Mouse (Mus musculus) forebrain, postnatal 0 days (tissue): ENCODE data around the gene Ccdc7a. TPM values are rescaled to one million over a fixed set of nuclear protein-coding genes. Genes with fewer than 3 reads are reported as not detected.

Experiments
- ATAC-seq: fragments of 200-750 bp; cut with Nextera tagmentation; 2 replicates; pipeline ENCODE4 v1.8.0; 2017; ENCODE audit warnings: mild to moderate bottlenecking, moderate library complexity
- DNase-seq: peaks from one replicate; pipeline ENCODE4 v3.0.0-alpha.2; 2015
- H3K27ac ChIP-seq: fragments of 300-500 bp; sonication (generic); 2 replicates; pipeline ENCODE4 v1.5.1; 2014; ENCODE audit warnings: low read depth, mild to moderate bottlenecking, antibody characterized with exemption, low read length, moderate library complexity, mixed read lengths
- H3K27me3 ChIP-seq: fragments of 300-500 bp; sonication (generic); 2 replicates; pipeline ENCODE4 v1.6.1; 2014; ENCODE audit warnings: mild to moderate bottlenecking, low read length, mixed read lengths; ENCODE audit not compliant: insufficient read depth
- H3K36me3 ChIP-seq: fragments of 300-500 bp; sonication (generic); 2 replicates; pipeline ENCODE4 v1.6.1; 2014; ENCODE audit warnings: mild to moderate bottlenecking, moderate library complexity; ENCODE audit not compliant: insufficient read depth
- H3K4me1 ChIP-seq: fragments of 300-500 bp; sonication (generic); 2 replicates; pipeline ENCODE4 v1.6.1; 2014; ENCODE audit warnings: antibody characterized with exemption; ENCODE audit not compliant: insufficient read depth
- H3K4me2 ChIP-seq: fragments of 300-500 bp; sonication (generic); 2 replicates; pipeline ENCODE4 v1.6.1; 2014; ENCODE audit warnings: low read depth, mild to moderate bottlenecking, moderate library complexity
- H3K4me3 ChIP-seq: fragments of 300-500 bp; sonication (generic); 2 replicates; pipeline ENCODE4 v1.5.1; 2014; ENCODE audit warnings: low read depth, low read length, mixed read lengths
- H3K9ac ChIP-seq: fragments of 300-500 bp; sonication (generic); 2 replicates; pipeline ENCODE4 v1.6.1; 2014; ENCODE audit warnings: mild to moderate bottlenecking
- H3K9me3 ChIP-seq: fragments of 300-500 bp; sonication (generic); 2 replicates; pipeline ENCODE4 v1.6.1; 2016; ENCODE audit warnings: low read length
- CTCF ChIP-seq: sonication (generic); IDR thresholded peaks from 2 replicates; pipeline ENCODE4 v1.5.1; 2016; ENCODE audit warnings: antibody characterized with exemption, control low read depth, low read depth
- WGBS: fragments of 180-500 bp; shearing (Covaris S2); extraction: QIAGEN DNeasy Blood & Tissue Kit; methylation state at CpG from one replicate; pipeline ENCODE4 v1.1.7; 2014; 5-methylcytosine and 5-hydroxymethylcytosine counted together
- polyA plus RNA-seq: library from polyadenylated mRNA; unstranded; fragments of >200 nt; fragmentation: Nextera tagmentation; extraction: Ambion mirVana; gene quantifications from 2 replicates; pipeline ENCODE4 v1.2.1, GENCODE M21; 2015
- total RNA-seq: library from RNA; depleted of rRNA; stranded (reverse); fragments of >200 nt; gene quantifications from 2 replicates; pipeline ENCODE4 v1.2.3, GENCODE M21; 2014

Ccdc7a gene
- total and polyA plus RNA-seq, 2 experiments from 2014 or later = not detected

DNA sequence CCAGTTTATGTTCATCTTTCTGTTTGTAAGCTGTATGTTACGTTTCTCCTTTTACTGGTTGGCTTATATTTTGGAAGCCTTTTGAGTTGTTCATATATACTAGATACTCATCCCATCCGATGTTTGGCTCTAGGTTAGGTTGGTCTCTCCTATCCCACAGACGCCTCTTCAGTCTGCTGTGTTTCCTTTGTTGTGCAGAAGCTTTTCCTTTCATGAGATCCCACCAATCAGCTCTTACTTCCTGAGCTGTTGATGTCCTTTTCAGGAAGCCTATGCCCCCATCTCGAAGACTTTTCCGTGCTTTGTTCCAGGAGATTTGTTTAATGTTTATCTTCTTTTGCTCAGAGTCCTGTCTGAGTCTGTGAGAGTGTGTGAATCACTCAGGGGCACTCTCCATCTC is 221.6 kb downstream of the Ccdc7a start:
- H3K36me3 ChIP-seq = no peaks in the 10 kb centered on the region
- no peaks in the 10 kb centered on the region for H3K9me3 ChIP-seq
- H3K27me3 ChIP-seq = no peaks in the 10 kb centered on the region
- 56% methylated on average over 5 of the region's 5 CpGs for WGBS
- no peak for DNase-seq
- no peak for ATAC-seq
- no peak overlapping the region for H3K27ac ChIP-seq
- no peak overlapping the region for H3K4me3 ChIP-seq
- H3K4me1 ChIP-seq = no peaks in the 10 kb centered on the region
- H3K4me2 ChIP-seq = no peak overlapping the region
- no peak for TF ChIP-seq CTCF
- H3K9ac ChIP-seq = no peak overlapping the region

DNA sequence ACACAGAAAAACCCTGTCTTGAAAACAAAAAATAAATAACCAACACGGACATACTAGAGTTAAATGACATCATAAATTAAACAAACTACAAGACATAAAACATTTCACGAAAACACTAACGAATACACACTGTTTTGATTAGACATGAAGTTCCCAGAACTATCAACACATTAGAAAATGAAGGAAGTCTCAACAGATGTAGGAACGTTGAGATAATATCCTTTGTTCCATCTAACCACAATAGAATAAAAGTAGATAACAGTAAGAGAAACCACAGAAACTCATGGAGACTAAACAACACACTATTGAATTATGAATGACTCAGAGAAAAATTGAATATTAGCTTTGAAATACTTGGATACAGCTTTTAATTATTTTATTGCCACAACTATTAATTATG is 252.8 kb downstream of the Ccdc7a start:
- Histone ChIP-seq H3K4me1 (no peaks in the 10 kb centered on the region), H3K9ac (no peak overlapping the region), H3K4me2 (no peak overlapping the region), H3K4me3 (no peak overlapping the region), H3K27me3 (no peaks in the 10 kb centered on the region), H3K27ac (no peak overlapping the region), H3K9me3 (no peaks in the 10 kb centered on the region), H3K36me3 (no peaks in the 10 kb centered on the region)
- ATAC-seq = no peak
- no peak for DNase-seq
- 89% methylated on average over 4 of the region's 4 CpGs for WGBS
- no peak for TF ChIP-seq CTCF

DNA sequence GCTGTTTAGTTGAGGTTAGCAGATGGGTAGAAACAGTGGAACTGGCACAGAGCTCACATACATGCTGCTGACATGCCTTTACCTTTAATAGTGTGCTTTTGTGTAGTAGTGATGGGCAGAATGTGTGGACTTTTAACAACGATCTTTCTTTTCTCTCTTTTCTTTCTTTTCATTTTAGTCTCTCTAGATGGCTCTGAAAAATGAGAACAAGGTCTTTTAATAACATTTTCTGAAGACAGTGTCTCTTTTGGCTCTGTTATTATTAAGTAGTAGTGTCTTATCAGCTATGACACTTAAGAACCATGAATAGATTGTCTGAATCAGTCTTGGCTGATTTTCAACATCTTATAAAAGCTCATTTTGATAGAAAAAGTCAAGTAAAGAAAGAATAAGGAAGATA is 266.7 kb downstream of the Ccdc7a start, which contains the start of gene Gm3952:
Gene Gm3952, minus strand, starts transcription at position 101 of the 400 bp plus-strand sequence.
- no peak for ATAC-seq
- no peak within 1 kb of the TSS for H3K9ac ChIP-seq
- 92% methylated on average over 1 of the region's 1 CpGs for WGBS

DNA sequence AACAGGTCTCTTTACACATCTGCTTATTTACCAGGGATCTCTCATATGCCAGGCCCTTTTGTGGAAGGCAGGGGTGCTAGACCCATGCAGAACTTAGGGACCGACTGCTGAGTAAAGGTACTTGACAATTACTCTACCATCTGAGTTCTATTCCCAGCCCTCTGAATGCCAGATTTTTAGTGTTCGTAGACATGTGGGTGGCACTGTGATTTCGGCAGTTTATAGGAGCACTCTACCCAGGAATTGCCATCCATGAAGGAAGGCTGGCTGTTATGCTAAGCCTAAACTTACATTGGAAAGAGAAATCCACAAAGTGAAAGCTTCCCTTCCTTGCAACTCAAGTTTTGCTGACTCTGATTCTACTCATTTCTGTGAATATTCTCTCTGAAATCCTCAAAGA is 329.6 kb downstream of the Ccdc7a start:
- DNase-seq (no peak), ATAC-seq (no peak)
- Histone ChIP-seq H3K9ac (no peak overlapping the region), H3K27me3 (no peaks in the 10 kb centered on the region), H3K4me2 (no peak overlapping the region), H3K27ac (no peak overlapping the region), H3K4me3 (no peak overlapping the region), H3K4me1 (no peaks in the 10 kb centered on the region), H3K36me3 (peaks cover 27% of the 10 kb centered on the region), H3K9me3 (no peaks in the 10 kb centered on the region)
- no peak for TF ChIP-seq CTCF
- WGBS = over 99% methylated on average over 3 of the region's 3 CpGs

More for the DNA sequence above, 266.7 kb downstream of the Ccdc7a start, which contains the start of gene Gm3952:
- no peak within 1 kb of the TSS for H3K27ac ChIP-seq
- H3K4me1 ChIP-seq = no peaks in the 10 kb centered on the region
- DNase-seq = no peak
- H3K36me3 ChIP-seq = no peaks in the 10 kb centered on the region
- no peak for TF ChIP-seq CTCF
- no peak within 1 kb of the TSS for H3K4me2 ChIP-seq
- H3K9me3 ChIP-seq = no peaks in the 10 kb centered on the region
- H3K27me3 ChIP-seq = no peaks in the 10 kb centered on the region
- H3K4me3 ChIP-seq = no peak within 1 kb of the TSS

DNA sequence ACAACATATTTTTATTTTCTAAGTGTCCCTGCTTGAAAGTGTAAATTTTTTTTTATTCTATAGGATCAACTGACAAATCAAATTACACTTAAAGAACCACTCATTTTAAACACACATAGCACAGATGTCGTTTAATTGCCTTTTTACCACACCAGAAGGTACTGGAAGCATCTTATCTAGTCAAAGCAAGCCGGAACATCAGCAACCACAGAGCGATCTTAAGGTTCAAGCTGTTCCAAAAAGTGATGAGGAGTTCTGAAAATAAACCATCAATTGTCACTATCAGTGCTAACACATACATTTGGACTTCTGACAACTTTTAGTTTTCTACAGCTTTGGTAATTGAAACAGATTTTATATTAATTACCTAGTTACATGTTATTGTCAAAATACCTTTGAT is 331.2 kb downstream of the Ccdc7a start:
- H3K4me2 ChIP-seq = no peak overlapping the region
- no peak overlapping the region for H3K9ac ChIP-seq
- no peaks in the 10 kb centered on the region for H3K27me3 ChIP-seq
- peaks cover 24% of the 10 kb centered on the region for H3K36me3 ChIP-seq
- no peak for TF ChIP-seq CTCF
- DNase-seq (no peak), ATAC-seq (no peak)
- H3K4me1 ChIP-seq = no peaks in the 10 kb centered on the region
- H3K4me3 ChIP-seq = no peak overlapping the region
- WGBS = 81% methylated on average over 3 of the region's 3 CpGs
- no peak overlapping the region for H3K27ac ChIP-seq
- no peaks in the 10 kb centered on the region for H3K9me3 ChIP-seq

DNA sequence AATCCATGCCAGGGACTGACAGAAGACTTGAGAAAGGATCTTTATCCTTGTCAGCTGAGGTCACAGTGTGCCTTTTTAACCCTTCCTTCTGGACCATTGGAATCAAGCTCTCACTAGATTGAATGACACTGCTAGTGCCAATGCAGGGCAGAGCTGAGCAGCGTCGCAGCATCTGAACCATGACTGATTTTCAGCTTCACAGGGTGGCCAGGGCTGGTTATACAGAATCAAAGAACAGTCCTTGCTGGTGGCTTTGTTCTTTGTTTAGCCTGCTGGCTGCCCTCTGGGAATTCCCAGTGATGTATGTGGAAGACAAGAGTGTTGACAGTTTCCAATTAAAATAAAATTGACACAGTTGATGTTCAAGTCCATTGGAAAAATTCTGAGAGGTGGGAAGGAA is 333.1 kb downstream of the Ccdc7a start:
- Histone ChIP-seq H3K9me3 (no peaks in the 10 kb centered on the region), H3K36me3 (peaks cover 20% of the 10 kb centered on the region), H3K27me3 (no peaks in the 10 kb centered on the region), H3K27ac (no peak overlapping the region), H3K9ac (no peak overlapping the region), H3K4me2 (no peak overlapping the region), H3K4me1 (no peaks in the 10 kb centered on the region), H3K4me3 (no peak overlapping the region)
- no peak for TF ChIP-seq CTCF
- no peak for DNase-seq
- 49% methylated on average over 2 of the region's 2 CpGs for WGBS
- no peak for ATAC-seq

DNA sequence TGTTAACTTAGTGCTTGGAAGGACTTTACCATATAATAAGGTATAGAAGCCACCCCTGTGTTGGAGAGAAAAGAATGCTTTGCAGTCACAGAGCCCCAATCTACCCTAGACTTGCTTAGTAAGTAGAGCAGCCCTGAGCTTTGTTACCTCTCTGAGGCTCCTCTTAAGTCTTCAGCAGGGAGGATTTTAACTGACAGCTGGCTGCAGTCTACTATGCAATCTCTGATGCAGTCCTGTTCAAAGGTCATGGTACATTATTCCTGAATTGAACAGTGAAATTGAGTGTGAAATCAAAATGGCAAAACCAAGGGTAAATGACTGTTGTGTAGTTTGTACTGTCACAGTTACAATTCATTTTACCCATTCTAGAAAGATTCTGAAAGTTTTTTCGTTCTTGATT is 338.1 kb downstream of the Ccdc7a start:
- WGBS = 91% methylated on average over 1 of the region's 1 CpGs
- Histone ChIP-seq H3K4me2 (no peak overlapping the region), H3K36me3 (peaks cover 38% of the 10 kb centered on the region), H3K27me3 (no peaks in the 10 kb centered on the region), H3K4me1 (no peaks in the 10 kb centered on the region), H3K9me3 (no peaks in the 10 kb centered on the region), H3K9ac (no peak overlapping the region), H3K4me3 (no peak overlapping the region), H3K27ac (no peak overlapping the region)
- DNase-seq (no peak), ATAC-seq (no peak)
- no peak for TF ChIP-seq CTCF

DNA sequence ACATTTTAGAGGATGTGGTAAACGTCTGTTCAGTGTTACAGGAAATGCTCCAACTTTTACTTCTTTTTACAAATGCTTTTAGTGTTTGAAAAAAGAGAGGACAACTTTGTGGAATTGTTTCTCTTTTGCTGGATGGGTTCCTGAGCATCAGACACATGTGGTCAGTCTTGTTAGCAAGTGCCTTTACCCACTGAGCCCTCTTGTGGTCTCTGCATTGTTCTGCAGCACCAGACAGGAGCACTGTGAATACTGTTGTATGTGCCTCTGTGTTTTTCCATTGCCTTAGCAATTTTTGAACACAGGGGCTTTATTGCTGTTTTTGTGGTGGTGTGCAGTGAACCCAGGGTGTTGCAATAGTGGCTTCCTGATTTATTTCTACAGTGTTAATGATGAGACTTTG is 340.5 kb downstream of the Ccdc7a start:
- Histone ChIP-seq H3K4me2 (no peak overlapping the region), H3K4me3 (no peak overlapping the region), H3K4me1 (no peaks in the 10 kb centered on the region), H3K27ac (no peak overlapping the region), H3K27me3 (no peaks in the 10 kb centered on the region), H3K9me3 (no peaks in the 10 kb centered on the region), H3K9ac (no peak overlapping the region), H3K36me3 (peaks cover 46% of the 10 kb centered on the region)
- ATAC-seq (peak; percentile 73), DNase-seq (peak; percentile 53)
- 59% methylated on average over 1 of the region's 1 CpGs for WGBS
- peak; percentile 76 for TF ChIP-seq CTCF
